Mouse (Mus musculus) brain, embryonic 14.5 days (tissue): ENCODE data around the gene Fam221b. TPM values are rescaled to one million over a fixed set of nuclear protein-coding genes. Genes with fewer than 3 reads are reported as not detected.

Experiments used
- DNase-seq: peaks from one replicate; pipeline ENCODE4 v3.0.0-alpha.2; 2011; ENCODE audit warnings: low read depth
- CTCF ChIP-seq: fragments of 200-500 bp; IDR thresholded peaks from 2 replicates; pipeline ENCODE4 v1.5.1; 2012; ENCODE audit warnings: inconsistent platforms, mild to moderate bottlenecking, moderate library complexity, borderline replicate concordance; ENCODE audit not compliant: insufficient read depth, insufficient read length; ENCODE audit errors: extremely low read depth
- POLR2A ChIP-seq: fragments of 200-500 bp; IDR thresholded peaks from 2 replicates; pipeline ENCODE4 v1.6.1; 2012; ENCODE audit warnings: mild to moderate bottlenecking, inconsistent platforms, borderline replicate concordance; ENCODE audit not compliant: poor library complexity, insufficient read depth, insufficient read length, severe bottlenecking; ENCODE audit errors: extremely low read depth
- polyA plus RNA-seq: library from polyadenylated mRNA; depleted of rRNA; stranded (reverse); fragments of >200 nt; gene quantifications from 2 replicates; pipeline ENCODE4 v1.2.3, GENCODE M21; 2012; rRNA removed

Gene Fam221b
- polyA plus RNA-seq, 1 experiment, result 0.34 TPM

- no peak for DNase-seq
- TF ChIP-seq POLR2A, result no peak
- no peak for TF ChIP-seq CTCF
These were observed 36.7 kb downstream of the Fam221b start for GRCm38 (mm10) chr4:43631956-43632920.

DNA sequence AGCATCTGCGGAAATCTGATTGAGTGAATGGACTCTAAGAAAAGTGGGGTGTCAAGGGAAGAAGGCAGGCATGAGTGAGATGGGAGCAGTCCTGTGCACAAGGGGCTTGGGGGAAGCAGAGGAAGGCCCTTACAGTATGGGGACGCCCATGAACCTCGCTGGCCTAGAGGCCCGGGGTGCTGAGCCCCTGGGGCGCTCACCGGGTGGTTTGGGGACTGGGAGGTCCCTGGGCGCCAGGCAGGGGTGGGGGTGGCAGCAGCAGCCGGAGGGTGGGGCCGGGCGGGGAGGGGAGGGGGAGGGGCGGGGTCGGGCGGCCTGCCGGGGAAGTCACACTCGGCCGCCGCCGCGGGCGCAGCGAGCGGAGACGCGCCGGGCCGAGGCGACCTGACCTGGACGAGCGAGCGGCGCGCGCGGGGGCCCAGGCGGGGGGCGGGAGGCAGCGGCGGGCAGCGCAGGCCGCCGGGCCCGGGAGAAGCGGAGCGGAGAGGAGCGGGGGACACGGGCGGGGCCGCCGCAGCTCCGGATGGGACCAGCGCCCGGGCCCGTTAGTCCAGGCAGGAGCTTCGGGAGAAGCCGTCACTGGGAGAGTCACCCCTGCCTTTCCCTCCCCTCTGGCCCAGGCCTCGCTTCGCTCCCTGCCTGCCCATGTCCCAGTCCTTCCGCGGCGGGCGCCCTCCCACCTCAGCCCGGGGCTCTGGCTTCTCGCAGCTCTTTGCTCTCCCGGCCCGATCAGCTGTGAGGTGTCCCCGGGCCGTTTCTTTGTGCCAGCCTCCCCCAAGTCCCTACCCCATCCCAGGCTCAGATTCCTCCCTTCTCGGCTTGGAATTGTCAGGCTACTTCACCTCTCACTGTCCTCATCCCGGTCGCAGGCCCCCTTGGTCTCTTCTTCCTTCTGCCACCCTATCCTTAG is 37.6 kb downstream of the Fam221b start, which contains the start of gene Npr2:
TSS of gene Npr2 (plus strand) at position 890 of the 910 bp plus-strand sequence.
- peak; percentile 55 for DNase-seq
- TF ChIP-seq POLR2A (peak; percentile 63; the same call in 1 of the 2 replicates), CTCF (no peak)

DNA sequence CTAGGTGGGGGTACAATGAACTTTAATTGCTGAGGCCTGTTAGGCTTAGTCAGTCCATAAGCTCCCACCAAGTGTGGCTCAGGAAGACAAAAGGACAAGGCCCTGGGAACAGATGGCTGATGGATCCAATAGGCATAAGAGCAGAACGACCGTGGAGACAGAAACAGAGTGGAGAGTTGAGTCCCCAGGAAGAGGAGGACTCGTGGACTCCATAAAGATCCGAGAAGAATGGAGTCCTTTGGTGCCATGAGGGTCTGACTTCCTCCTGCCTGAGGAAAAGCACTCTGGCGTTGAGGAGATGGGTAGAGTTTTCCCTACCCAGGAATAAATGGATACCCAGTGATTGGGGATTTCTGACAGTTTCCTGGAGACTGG is 38.3 kb downstream of the Fam221b start:
- TF ChIP-seq CTCF (no peak), POLR2A (no peak)
- peak; percentile 56 for DNase-seq

- peak; percentile 96 for DNase-seq
- TF ChIP-seq CTCF, result peak; percentile 88
- no peak for TF ChIP-seq POLR2A
These were observed 38.8 kb downstream of the Fam221b start for GRCm38 (mm10) chr4:43630030-43630581.

DNA sequence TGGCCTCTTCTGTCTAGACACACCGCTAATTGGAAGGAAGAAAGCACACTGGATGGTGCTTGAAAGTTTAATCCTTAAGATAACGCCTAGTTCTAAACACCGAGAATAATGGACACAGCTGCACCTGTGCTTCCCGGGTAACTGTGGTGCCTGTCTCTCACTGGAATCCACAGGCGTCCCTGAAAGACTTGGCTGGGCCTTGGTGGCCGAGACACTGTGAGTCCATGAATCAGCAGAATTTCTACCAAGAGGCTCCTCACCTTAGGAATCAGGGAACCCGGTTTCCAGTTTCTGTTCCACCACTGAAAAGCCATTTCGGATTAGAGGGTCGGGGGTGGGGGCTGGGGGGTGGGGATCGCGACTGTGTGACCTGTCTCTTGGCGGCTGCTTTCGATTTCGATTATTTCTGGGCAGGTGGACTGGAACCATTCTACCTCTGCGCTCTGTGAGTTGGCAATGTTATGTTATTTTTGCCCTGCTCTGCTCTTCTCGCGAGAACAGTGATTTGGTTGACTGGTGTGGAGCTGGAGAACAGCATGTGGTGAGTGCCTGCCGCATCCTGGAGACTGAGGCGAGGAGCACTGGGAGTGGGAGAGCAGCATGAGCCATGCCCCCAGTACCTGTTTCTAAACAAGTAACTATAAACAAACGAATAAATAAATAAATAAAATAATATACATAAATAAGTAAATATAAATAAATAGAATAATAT is 39.7 kb downstream of the Fam221b start:
- DNase-seq, result peak; percentile 76
- no peak for TF ChIP-seq CTCF
- no peak for TF ChIP-seq POLR2A

GRCm38 (mm10) chr4:43620146-43620778 is 48.7 kb downstream of the Fam221b start:
- TF ChIP-seq POLR2A, result no peak
- TF ChIP-seq CTCF, result no peak

DNA sequence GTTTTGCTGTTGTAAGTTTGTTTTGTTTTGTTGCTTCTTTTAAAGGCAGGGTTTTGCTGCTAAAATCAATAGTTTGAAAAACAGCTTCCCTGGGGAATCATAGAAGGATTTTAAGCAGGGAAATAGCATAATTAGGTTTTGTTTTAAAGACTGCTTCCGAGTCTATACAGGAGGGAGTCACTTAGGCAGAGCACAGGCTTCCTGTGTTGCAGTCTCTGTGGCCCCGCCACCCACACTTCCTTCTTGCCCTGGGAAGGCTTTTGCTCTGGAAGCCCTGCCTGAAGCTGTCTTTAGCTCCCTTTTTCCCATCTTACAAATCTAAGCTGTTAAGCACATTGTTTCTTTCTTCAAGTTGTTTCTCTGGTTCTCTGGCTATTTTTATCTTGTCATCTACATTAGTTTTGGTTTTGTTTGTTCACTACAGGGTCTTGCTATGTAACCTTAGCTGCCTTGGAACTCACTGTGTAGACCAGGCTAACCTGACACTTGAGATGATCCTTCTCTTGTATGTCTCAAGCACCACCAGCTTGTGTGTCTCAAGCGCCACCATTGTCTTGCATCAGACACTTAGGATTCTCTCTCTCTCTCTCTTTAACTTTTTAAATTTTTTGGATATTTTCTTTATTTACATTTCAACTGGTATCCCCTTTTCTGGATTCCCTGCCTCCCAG is 55.8 kb downstream of the Fam221b start:
- no peak for DNase-seq
- TF ChIP-seq CTCF (no peak), POLR2A (no peak)

More at GRCm38 (mm10) chr4:43620146-43620778, 48.7 kb downstream of the Fam221b start:
- DNase-seq, result no peak

DNA sequence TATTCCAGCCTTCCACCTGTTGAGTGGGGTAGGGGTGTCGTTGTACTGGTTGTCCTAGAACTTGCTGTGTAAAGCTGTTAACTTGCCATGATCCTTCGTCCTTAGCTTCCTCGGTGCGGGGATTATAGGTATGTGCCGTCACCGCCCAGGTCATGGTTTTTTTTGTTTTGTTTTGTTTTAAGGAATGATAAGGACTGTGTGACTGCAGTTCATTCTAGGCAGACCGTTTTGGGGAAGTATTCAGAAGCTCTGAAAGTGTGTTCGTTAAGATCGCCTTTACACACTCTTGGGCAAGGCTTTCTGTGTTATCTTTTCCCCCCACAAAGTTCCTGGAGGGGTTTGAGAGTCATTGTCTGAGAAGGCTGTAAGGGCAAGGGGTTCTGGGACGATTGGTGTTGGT is 56.4 kb downstream of the Fam221b start:
- TF ChIP-seq POLR2A (no peak), CTCF (no peak)
- DNase-seq, result no peak

Other genes with a start within 250 kb of the Fam221b start
- 1.1 and 1.7 TPM in 2 replicates for gene Fam166b, start 240.0 kb downstream of the Fam221b start, polyA plus RNA-seq
- 89.1 and 109 TPM in 2 replicates for gene Tesk1, start 227.2 kb downstream of the Fam221b start, polyA plus RNA-seq
- 0.14 TPM in 1 of 2 replicates, not detected in the other for gene Cd72, start 214.5 kb downstream of the Fam221b start, polyA plus RNA-seq
- gene Sit1, start 185.4 kb downstream of the Fam221b start, polyA plus RNA-seq, result not detected in 2 replicates
- 100.0 and 137 TPM in 2 replicates for gene Ccdc107, start 176.2 kb downstream of the Fam221b start, polyA plus RNA-seq
- 19.5 and 66.1 TPM in 2 replicates for gene Arhgef39, start 169.4 kb downstream of the Fam221b start, polyA plus RNA-seq
- 0.14 and 0.37 TPM in 2 replicates for gene Car9, start 162.2 kb downstream of the Fam221b start, polyA plus RNA-seq
- 9.0 and 12.1 TPM in 2 replicates for gene Tpm2, start 145.4 kb downstream of the Fam221b start, polyA plus RNA-seq
- 47.9 and 63.8 TPM in 2 replicates for gene Creb3, start 106.8 kb downstream of the Fam221b start, polyA plus RNA-seq
- gene Tln1, start 106.5 kb downstream of the Fam221b start, polyA plus RNA-seq, result 53.6 and 55.5 TPM in 2 replicates
- 56.0 and 61.7 TPM in 2 replicates for gene Rgp1, start 90.4 kb downstream of the Fam221b start, polyA plus RNA-seq
- 91.6 and 110 TPM in 2 replicates for gene Gba2, start 90.3 kb downstream of the Fam221b start, polyA plus RNA-seq
- gene Msmp, start 84.7 kb downstream of the Fam221b start, polyA plus RNA-seq, result 0.16 TPM in 1 of 2 replicates, not detected in the other
- 61.7 and 65.6 TPM in 2 replicates for gene Npr2, start 37.2 kb downstream of the Fam221b start, polyA plus RNA-seq
- gene Spag8, start 15.6 kb downstream of the Fam221b start, polyA plus RNA-seq, result 7.3 and 9.0 TPM in 2 replicates
- gene Hint2, start 12.7 kb downstream of the Fam221b start, polyA plus RNA-seq, result 43.0 and 64.6 TPM in 2 replicates
- gene Tmem8b, start 174 bp downstream of the Fam221b start, polyA plus RNA-seq, result 27.0 and 42.0 TPM in 2 replicates
- not detected in 2 replicates for gene Olfr70, start 31.7 kb upstream of the Fam221b start, polyA plus RNA-seq
- not detected in 2 replicates for gene Olfr71, start 41.1 kb upstream of the Fam221b start, polyA plus RNA-seq
- gene Hrct1, start 58.0 kb upstream of the Fam221b start, polyA plus RNA-seq, result 0.38 and 0.53 TPM in 2 replicates
- 0.10 and 0.11 TPM in 2 replicates for gene Spaar, start 60.9 kb upstream of the Fam221b start, polyA plus RNA-seq
- gene Olfr159, start 101.9 kb upstream of the Fam221b start, polyA plus RNA-seq, result not detected in 2 replicates
- not detected in 2 replicates for gene Olfr156, start 154.8 kb upstream of the Fam221b start, polyA plus RNA-seq
- not detected in 2 replicates for gene Olfr157, start 171.1 kb upstream of the Fam221b start, polyA plus RNA-seq
- gene Olfr155, start 182.4 kb upstream of the Fam221b start, polyA plus RNA-seq, result not detected in 2 replicates
- 15.6 and 16.9 TPM in 2 replicates for gene Reck, start 206.4 kb upstream of the Fam221b start, polyA plus RNA-seq